Mouse (Mus musculus) lung, postnatal 14 days (tissue): ENCODE data around the gene Pcbp3.

ENCODE experiments used
- DNase-seq: peaks from one replicate; pipeline ENCODE4 v3.0.0; 2021

The Pcbp3 gene

DNA sequence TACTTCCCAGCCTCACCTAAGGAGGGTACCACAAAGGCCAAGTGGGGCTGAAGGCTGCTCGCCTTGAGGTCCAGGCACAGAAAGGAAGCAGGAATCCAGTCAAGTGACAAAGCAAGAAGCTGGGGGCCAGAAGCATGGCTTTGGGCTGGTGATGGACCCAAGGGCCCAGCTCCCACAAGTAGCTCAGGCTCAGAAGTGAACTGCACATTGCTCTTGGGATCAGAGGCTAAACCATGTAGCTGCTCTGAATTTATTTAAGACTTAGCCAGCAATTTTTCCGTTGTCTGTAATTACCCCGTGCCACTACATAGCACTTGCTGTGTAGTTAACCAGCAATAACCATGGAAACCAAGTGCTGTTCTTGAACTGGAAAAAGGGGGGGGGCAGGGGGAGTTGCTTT, 117.3 kb downstream of the Pcbp3 start:
- no peak for DNase-seq

DNA sequence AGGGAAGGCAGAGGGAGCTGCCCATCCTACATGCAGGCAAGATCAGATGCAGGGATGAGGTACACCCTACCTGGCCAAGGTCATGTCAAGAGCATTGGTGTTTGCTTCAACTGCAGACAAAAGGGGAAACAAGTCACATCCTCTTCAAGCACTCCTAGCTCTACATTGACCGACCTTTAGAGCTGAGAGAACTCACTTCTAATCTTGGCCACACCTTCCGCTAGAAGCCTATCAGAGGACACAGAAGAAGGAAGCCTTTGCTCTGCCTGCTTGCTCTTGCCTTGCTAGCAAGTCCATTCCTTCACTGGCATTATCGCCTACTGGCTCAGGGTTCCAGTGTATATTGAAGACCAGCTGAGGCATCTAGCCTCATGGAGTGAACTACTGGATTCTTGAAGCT, 119.6 kb downstream of the Pcbp3 start:
- no peak for DNase-seq

DNA sequence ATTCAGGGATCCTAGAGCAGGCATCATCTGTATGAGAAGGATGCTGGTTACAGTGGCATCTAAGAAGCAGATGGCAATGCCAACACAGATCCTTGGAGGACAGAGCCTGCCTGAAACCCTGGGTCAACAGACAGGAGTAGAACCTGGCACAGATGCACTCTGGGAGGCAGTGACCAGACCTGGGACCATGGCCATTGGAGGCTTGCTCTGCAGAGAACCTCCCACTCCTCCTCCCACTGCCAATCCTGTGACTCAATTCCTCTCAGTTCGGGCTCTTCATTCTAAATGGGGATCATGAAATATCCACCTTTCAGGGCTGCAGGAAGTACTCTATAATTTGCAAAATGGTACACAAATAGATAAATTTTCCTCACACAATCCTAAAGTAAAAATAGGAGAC, 120.5 kb downstream of the Pcbp3 start:
- DNase-seq, result no peak

DNA sequence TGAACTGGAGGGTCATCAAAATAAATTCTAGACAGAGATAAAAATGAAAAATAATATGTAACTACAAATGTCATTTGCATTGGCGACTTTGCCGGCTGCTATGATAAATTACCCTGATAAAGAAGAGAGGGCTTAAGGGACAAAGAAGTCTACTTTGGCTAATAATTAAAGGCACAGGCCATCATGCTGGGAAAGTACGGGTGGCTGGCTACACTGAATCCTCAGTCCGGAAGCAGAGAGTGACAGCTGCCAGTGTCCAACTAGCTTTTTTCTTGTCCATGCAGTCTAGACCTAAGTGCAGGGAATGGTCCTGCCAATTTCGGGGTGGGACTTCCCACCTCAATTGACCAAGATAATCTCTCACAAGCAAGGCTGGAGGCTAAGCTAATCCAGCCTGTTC, 121.1 kb downstream of the Pcbp3 start:
- no peak for DNase-seq

DNA sequence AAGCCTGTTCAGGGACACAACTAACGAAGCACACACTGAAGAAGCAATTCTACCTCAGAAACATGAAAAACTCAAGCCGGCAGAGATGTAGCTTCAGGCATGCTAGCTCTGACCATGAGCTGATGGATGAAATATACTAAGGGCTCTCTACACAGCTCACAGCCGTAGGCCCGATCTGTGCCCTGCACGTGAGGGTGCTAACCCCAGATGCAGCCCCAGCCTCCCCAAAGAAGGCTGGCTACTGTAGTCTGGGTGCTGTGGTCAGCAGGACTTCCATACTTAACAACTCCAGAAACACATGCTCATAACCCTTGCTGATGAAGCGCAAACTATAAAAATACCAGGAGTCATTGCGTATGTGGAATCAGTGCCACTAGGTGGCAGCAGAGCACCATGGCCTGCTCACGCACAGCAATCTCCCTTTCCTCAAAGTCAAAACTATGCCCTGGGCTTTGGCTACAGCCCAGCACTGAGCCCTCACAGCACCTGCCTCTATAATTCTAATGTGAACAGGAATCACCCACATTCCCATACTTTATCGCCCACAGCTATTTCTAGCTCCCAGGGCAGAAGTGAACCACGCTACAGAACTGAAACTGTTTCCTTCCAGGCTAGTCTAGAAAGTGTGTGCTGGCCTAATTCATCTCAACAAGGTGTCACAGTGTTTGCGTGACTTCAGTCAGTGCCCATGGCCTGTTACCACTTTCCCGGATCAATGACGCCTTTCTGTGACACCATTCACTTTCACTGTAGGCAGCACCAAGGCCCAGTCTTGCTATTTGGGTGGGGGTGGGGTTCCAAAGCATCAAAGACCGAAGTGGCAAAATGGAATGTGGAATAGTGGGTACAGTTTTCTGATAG, 126.0 kb downstream of the Pcbp3 start:
- DNase-seq, result peak; percentile 89

DNA sequence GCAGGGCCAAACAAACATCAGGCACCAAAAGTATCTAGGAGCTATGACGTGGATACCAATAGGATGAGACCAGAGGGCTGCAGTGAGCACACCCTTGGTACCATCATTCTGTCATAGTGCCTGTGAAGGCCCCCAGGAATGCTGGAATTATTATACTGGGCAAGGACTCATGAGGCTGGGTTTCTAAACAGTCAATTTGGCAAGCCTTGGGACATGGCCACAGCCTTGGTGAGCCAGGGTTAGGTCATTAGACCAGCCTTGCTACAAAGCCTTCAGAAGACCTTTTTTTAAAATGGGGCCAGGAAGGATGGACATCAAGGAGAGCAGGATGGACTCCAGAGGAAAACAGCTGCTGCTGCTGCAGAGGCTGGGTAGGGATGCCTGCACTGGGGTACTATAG, 128.8 kb downstream of the Pcbp3 start:
- no peak for DNase-seq

DNA sequence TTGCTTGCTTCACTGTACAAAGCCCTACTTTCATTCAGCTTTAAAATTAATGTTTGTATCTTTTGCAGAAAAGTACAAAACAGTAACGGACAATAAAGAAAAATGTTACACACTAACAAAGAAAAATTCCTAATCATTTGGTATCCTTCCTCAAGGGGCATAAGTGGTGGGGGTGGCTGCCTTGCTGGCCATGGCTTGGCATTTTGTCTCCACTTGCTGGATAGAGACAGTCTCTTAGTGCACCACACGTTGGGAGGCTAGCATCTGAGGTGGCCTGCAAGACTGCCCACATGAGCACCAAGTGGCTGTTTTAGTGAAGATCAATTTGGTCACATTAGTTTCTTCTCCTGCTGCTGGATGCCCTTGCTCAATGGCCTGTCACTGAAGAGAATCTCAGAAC, 129.8 kb downstream of the Pcbp3 start:
- no peak for DNase-seq

DNA sequence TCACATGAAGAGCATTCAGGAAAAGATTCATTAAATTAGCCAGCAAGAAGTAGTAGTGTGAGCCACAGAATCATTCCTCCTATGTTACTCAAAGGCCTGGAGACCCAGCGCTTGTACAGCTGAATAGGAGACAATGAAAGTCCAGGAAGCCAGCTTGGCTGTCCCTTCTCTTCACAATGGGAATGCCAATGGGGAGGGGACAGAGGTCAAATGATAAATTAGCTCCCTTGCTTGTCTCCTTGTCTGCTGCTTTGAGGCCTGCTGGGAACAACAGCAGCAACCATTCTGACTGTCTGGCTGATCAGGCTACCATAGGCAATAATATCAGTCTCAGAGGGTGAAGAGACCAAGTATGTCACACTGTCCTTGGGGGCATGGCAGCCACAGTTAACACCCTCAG, 130.5 kb downstream of the Pcbp3 start:
- DNase-seq, result no peak

DNA sequence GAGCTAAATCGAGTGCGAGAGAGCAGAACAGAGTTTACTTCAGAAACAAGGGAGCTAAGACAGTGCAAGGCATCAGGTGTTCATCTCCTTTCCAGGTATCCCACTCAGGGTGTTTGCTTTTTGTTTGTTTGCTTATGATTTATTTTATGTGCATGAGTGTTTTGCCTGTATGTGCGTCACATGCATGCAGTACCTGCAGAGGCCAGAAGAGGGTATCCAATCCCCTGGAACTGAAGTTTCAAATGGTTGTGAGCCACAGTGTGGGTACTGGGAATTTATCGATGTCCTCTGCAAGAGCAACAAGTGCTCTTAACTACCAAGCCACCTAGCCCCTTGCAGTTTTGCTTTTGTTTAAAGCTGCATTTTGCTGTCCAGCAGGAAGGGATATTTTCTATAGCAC, 132.8 kb downstream of the Pcbp3 start:
- no peak for DNase-seq

DNA sequence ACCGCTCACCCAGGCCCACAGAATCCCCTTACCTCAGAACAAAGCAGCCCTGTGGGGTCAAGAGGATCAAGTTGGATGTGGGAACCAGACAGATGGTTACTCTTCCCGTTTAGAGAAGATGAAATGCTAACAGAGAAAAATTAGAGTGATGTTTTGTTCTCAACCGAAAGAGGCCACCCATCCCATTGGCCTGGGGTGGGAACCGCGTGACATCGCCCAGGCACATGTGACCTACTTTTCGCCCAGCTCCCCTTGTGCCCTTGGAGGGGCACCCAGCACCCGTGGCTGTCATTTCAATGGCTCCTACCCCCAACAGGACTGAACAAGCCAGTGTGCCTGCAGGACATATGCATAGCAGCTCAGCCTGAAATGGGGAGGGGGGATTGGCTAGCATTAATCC, 139.0 kb downstream of the Pcbp3 start:
- no peak for DNase-seq

DNA sequence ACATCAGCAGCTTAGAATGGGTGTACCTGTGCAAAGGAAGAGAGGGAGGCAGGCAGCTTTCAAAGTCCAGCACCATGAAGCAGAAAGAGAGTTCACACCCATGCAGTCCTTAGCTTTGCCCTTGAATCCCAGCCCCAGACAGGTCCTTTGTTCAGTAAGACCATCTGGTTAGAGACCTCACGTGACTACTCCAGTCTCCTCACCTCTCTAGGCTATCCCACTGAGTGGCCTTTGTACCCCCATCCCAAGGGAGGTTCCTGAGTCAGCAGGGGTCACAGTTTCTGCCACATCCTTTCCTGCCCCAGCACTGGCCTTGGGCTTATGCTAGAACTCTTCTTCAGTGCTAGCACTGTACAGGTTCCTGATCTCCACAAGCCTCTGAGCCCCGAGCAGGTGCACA, 142.4 kb downstream of the Pcbp3 start:
- DNase-seq, result no peak

DNA sequence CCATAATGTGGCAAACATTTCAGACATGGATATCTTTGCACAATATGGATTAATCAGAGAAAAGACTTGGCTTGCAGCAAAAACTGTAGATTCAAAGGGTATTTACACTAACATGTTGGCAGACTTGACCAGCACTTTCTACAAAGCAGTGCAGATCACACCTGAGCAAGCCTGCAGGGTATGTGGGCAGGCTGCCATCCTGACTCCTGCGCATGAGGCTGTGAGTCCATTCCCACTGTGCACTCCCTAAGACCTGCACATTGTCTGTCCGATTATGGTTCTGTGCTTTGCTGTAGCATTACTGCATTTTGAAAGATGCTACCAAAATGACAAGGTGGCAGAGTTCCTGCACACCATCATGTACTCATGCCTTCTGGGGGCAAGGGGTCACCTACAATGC, 143.3 kb downstream of the Pcbp3 start:
- DNase-seq, result no peak

DNA sequence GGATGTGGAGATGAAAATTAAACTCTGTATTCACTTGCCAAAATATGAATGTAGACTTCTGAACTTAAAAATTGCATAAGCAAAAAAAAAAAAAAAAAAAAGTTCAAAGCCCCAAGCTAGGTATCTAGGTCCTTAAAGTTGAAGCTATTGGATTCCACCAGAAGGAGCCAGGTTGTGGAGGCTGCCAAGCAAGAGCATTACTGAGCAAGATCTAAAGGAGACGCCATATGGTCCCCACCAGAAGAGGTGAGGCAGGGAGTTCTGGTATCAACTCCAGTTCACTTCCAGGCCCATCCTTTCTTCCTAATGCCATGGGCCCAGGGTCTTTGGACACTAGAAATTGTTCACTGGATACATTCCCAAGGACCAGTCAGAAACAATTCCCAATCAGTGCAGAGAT, 144.8 kb downstream of the Pcbp3 start:
- DNase-seq, result no peak

DNA sequence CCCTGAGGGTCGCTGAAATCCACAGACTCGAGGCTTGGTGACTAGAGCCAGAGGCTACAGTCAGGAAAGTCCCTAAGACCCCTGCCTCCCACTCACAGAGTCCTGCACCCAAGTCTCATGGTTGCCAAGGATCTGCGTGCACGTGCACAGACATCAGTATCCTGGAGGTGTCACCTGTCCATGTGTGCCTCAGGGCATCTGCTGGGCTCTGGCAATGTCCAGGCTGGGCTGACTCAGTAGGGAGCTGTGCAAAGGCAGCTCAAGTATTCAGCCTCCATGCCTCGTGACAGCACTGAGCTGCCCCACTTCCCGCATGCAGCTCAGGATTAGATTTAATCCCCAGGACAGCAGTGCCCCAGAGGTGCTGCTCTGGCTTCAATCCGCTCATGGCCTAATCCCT, 145.3 kb downstream of the Pcbp3 start:
- no peak for DNase-seq

DNA sequence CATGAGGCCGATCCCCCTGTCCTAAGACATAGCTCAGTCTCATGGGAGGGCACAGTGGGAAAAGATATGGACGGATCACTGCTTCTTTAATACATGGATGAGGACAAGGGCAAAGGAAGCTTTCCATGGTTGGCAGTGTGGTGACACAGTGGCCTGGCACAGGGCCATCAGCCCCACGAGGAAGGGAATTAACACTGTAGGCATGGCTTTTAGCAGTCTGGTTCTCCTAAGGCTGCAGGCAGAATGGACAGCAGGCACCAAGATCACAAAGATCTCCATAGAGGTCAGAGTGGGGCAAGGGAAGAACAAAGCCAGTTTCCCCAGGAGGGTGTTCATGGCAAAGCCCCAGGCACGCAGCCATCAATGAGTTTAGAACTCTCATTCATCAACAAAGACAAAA, 146.2 kb downstream of the Pcbp3 start:
- no peak for DNase-seq

DNA sequence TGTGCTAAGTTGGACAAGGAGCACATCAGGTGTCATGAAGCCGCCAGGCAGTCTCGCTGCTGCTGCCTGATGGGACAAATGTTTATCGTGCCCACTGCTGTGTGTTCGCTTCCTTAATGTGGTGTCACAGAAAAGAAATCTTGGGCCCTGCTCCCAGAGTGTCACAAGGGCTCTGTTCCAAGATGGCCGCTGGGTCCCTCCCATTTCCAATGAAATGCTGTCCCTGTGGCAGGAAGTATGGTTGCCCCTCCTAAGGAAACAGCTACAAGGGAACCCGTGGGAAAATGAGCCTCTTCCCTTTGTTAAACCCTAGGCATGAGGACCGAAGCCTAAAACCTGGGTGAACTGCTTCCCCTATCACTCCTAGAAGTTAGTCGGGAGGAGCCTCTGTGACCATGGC, 146.9 kb downstream of the Pcbp3 start:
- DNase-seq, result no peak

DNA sequence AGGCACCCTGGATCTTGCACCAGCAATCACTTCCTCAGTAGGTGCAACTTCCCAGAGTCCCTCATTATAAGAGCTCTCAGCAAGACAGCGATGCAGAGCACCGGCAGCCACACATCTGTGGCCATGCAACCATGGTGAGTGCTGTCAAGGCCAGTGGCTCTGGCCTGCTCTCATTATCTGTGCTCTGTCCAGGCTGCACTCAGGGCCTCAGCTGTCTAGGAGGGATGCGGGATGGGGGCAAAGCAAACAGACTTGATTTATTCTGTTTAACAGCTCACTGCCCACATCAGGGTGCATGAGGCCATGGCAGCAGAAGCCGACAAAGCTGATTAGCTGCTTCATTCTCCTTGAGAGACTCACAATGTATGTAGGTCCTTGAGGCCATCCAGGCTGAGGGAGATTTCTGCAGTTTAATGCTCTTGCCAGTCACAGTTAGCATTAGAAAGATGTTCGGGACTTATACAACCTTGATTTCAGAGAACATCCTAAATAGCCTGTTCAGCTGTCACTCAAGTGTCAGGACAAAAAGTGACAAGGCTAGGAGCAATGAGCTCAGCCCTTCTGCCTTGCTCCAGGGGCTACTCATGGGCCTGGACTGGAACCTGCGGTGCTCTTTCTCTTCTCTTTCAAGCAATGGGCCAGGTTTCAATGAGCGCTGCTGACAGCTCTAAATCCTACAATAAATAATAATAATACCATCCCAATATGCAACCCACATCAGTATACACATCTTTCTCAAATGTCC, 151.6 kb downstream of the Pcbp3 start:
- no peak for DNase-seq

DNA sequence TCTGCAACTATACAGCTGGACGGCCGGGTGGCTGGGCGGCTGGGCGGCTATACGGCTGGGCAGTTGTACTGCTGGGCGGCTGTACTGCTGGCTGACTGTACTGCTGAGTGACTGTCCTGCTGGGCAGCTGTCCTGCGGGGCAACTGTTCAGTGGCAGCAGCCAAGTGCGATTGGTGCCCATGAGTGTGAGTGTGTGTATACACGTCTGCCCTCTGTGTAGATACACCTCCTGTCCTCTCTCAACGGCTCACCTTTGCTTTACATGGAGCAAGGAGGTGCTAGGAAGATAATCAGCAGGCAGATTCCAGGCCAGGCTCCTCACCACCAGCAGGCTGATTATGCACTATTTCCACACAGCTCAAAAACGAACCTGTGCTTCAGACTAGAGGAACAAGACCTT, 152.2 kb downstream of the Pcbp3 start:
- DNase-seq, result no peak

DNA sequence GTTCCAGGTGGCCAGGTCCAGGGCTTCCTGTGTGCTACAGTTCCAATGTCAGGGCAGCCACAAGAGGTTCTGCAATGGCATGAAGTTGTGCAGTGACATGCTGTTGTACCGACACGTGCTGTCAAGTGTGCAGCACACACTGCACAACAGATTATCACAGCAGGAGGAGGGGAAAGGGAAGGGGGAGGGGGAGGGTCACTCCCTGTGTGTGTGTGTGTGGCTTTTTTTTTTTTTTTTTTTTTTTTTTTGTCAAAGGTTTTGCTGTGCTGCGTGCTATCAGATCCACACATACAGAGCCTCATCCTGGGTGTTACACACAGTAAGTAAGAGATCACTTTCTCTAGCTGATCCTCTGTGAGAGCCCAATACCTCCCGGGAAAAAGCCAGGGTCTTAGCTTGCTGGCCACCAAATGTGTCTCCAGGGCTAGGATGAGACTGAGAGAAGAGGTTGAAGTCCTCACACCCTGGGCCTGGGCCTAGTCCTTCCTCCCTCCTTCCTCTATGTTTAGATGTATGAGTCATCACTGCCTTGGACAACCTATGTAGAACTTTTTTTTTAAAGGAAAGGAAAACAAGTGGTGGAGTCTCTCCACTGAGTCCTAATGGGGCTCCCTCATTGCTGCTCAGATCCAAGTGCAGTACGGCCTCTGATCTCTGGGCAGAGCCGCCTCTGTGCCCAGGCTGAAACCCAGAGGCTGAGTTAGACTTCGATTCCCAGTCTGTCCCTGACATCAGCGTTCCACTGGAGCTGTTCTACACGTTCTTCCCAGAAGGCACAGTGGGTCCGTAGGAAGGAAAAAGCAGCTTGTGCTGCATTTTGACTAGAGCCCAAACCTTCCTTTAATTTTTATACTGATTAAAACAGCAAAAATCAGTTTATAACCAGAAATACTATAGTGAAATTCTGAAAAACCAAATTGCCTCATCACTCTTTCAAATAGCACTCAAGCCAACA, 153.0 kb downstream of the Pcbp3 start:
- DNase-seq, result no peak

DNA sequence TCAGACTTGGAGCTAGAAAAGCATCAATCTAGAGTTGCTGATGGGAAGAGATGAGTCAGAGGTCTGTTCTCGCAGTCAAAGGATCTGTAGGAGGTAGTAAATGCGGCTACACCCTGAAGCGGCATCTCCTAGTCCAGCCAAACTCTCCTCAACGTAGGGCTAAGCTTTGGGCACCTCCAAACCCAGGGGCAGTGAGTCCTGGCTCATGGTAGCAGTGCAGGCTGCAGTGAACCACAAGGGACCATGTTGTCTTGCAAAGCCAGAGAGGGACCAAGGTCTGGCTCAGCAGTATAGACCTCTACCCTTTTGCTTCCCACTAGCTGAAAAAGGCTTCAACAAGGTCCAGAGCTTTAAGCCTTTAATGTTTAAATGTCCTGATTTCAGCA, 159.2 kb downstream of the Pcbp3 start:
- no peak for DNase-seq

DNA sequence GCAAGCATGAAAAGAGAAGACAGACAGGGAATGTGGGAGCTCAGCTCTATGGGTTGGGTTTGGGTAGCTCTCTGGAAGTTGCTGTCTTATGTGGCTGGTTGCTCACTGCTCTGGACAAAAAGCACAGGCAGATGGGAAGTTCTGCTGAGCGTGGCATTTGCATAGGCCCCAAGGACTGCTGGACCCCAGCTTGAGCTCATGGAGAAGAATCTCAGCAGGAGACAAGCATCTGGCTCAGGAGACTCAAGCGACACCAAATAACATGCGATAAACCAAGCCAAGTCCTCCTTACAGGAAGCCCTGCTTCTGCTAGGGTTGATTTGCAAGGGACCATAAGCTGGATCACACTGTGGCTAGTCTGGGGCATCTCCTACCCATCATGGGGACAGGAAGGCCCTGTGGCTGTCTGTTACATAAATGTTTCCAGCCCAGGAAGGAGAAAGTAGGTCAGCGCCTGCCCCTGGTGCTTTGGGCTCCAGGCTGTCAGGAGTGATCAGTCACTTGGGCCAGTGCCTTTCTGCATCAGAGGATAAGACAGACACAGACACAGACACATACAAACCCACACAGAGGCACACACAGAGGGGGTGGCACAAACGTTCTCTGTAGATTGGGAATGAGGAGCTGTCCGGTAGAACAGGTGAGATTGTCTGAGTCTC, 159.7 kb downstream of the Pcbp3 start:
- DNase-seq, result peak; percentile 9

DNA sequence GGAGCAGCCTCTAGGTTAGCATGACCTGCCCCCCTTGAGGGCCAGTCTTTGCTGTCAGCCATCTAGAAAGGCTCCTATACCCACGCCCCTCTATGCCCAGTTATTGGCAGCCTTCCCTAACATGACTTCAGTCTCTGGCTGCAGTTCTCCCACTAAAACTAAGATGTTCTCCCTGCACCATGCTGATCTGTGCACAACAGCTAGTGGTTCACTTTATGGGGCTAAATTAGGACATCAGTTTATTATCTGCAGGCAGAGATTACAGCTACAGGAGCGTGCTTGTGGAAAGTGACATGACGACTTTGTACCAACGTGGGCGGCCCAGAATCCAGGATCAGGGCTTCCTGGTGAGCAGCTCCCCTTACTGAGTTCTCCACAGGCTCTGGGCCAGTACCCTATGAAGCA, 160.4 kb downstream of the Pcbp3 start:
- DNase-seq, result no peak
